Mouse (Mus musculus) hindbrain, embryonic 16.5 days (tissue): ENCODE measurements around the gene Timp1. TPM values are rescaled to one million over a fixed set of nuclear protein-coding genes. Genes with fewer than 3 reads are reported as not detected.

Experiments used
- ATAC-seq: fragments of 200-750 bp; cut with Nextera tagmentation; 2 replicates; pipeline ENCODE4 v1.8.0; 2017; ENCODE audit warnings: moderate TSS enrichment, moderate library complexity
- H3K27ac ChIP-seq: fragments of 300-500 bp; sonication (generic); 2 replicates; pipeline ENCODE4 v1.5.1; 2014; ENCODE audit warnings: low read depth, mild to moderate bottlenecking, control low read depth, low read length, moderate library complexity
- H3K27me3 ChIP-seq: fragments of 300-500 bp; sonication (generic); replicated peaks from 2 replicates; pipeline ENCODE4 v1.6.1; 2014; ENCODE audit warnings: low read length; ENCODE audit not compliant: control insufficient read depth, insufficient read depth
- H3K36me3 ChIP-seq: fragments of 300-500 bp; sonication (generic); 2 replicates; pipeline ENCODE4 v1.6.1; 2014; ENCODE audit warnings: mild to moderate bottlenecking, low read length, moderate library complexity, mixed read lengths; ENCODE audit not compliant: control insufficient read depth, insufficient read depth
- H3K4me1 ChIP-seq: fragments of 300-500 bp; sonication (generic); 2 replicates; pipeline ENCODE4 v1.6.1; 2014; ENCODE audit warnings: low read depth, low read length; ENCODE audit not compliant: control insufficient read depth, insufficient read depth
- H3K4me2 ChIP-seq: fragments of 300-500 bp; sonication (generic); 2 replicates; pipeline ENCODE4 v1.6.1; 2014; ENCODE audit warnings: mild to moderate bottlenecking, low read length, control low read depth, moderate library complexity
- H3K4me3 ChIP-seq: fragments of 300-500 bp; sonication (generic); 2 replicates; pipeline ENCODE4 v1.5.1; 2014; ENCODE audit warnings: mild to moderate bottlenecking, low read length, control low read depth, moderate library complexity
- H3K9ac ChIP-seq: fragments of 300-500 bp; sonication (generic); 2 replicates; pipeline ENCODE4 v1.6.1; 2014; ENCODE audit warnings: low read depth, mild to moderate bottlenecking, control low read depth, low read length, moderate library complexity
- H3K9me3 ChIP-seq: fragments of 300-500 bp; sonication (generic); 2 replicates; pipeline ENCODE4 v1.6.1; 2014; ENCODE audit warnings: mild to moderate bottlenecking, low read length, moderate library complexity; ENCODE audit not compliant: control insufficient read depth
- WGBS: fragments of 180-500 bp; shearing (Covaris S2); extraction: QIAGEN DNeasy Blood & Tissue Kit; methylation state at CpG from one replicate; pipeline ENCODE4 v1.1.7; 2014; 5-methylcytosine and 5-hydroxymethylcytosine counted together
- polyA plus RNA-seq: library from polyadenylated mRNA; unstranded; fragments of >200 nt; fragmentation: Nextera tagmentation; extraction: Ambion mirVana; gene quantifications from 2 replicates; pipeline ENCODE4 v1.2.1, GENCODE M21; 2015

The Timp1 gene
- polyA plus RNA-seq, 1 experiment from 2014 or later, result 3.1 TPM

- no peaks in the 10 kb centered on the region for H3K27me3 ChIP-seq
- H3K4me1 ChIP-seq, result no peaks in the 10 kb centered on the region
- no peak overlapping the region for H3K9ac ChIP-seq
- no peak overlapping the region for H3K4me2 ChIP-seq
- 83% methylated on average over 9 of the region's 9 CpGs for WGBS
- H3K27ac ChIP-seq, result no peak overlapping the region
- peaks cover 6% of the 10 kb centered on the region; the same call in 1 of the 2 replicates for H3K36me3 ChIP-seq
- no peak overlapping the region for H3K4me3 ChIP-seq
- H3K9me3 ChIP-seq, result no peaks in the 10 kb centered on the region
- ATAC-seq, result no peak
Measured at GRCm38 (mm10) chrX:20863161-20864101, 6.5 kb upstream of the Timp1 start.

GRCm38 (mm10) chrX:20868091-20868490 lies 1.9 kb upstream of the Timp1 start:
- H3K4me3 ChIP-seq, result no peak overlapping the region
- ATAC-seq, result no peak
- H3K36me3 ChIP-seq, result peaks cover under 1% of the 10 kb centered on the region; the same call in 1 of the 2 replicates
- no peak overlapping the region for H3K27ac ChIP-seq
- no peaks in the 10 kb centered on the region for H3K27me3 ChIP-seq
- WGBS, result 72% methylated on average over 4 of the region's 4 CpGs
- H3K4me2 ChIP-seq, result no peak overlapping the region
- H3K9ac ChIP-seq, result no peak overlapping the region
- no peaks in the 10 kb centered on the region for H3K9me3 ChIP-seq
- no peaks in the 10 kb centered on the region for H3K4me1 ChIP-seq

DNA sequence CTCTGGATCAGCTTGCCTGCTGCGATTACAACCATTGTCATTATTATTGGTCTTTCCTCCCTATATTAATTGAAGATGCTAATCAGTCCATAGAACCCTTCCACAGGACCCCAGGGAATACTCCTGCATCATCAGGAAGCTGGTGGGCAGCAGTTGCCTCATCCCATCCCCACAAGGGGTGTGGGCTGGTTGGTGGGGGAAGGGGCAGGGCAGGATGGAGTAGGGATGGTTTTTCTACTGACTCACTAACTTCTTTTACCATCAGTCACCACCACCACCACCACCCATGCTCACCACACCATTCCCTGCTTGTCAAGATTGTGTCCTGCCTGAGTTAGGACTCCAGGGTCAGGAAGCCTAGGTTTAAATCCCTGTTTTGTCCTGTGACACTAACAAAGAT lies 763 bp upstream of the Timp1 start:
- no peaks in the 10 kb centered on the region for H3K4me1 ChIP-seq
- H3K27ac ChIP-seq, result no peak overlapping the region
- no peak overlapping the region for H3K4me3 ChIP-seq
- H3K27me3 ChIP-seq, result no peaks in the 10 kb centered on the region
- H3K9ac ChIP-seq, result no peak overlapping the region
- no peaks in the 10 kb centered on the region for H3K36me3 ChIP-seq
- WGBS, result 60% methylated on average over 1 of the region's 1 CpGs
- H3K9me3 ChIP-seq, result no peaks in the 10 kb centered on the region
- no peak for ATAC-seq
- no peak overlapping the region for H3K4me2 ChIP-seq

GRCm38 (mm10) chrX:20872928-20873500 lies 3.0 kb downstream of the Timp1 start:
- ATAC-seq, result no peak
- no peak overlapping the region for H3K27ac ChIP-seq
- WGBS, result 23% methylated on average over 11 of the region's 11 CpGs

GRCm38 (mm10) chrX:20875241-20875640 lies 5.3 kb downstream of the Timp1 start:
- Histone ChIP-seq H3K4me3 (no peak overlapping the region), H3K27me3 (no peaks in the 10 kb centered on the region), H3K27ac (no peak overlapping the region), H3K9me3 (no peaks in the 10 kb centered on the region), H3K9ac (no peak overlapping the region), H3K4me1 (no peaks in the 10 kb centered on the region), H3K4me2 (no peak overlapping the region), H3K36me3 (no peaks in the 10 kb centered on the region)
- no peak for ATAC-seq
- WGBS, result 35% methylated on average over 3 of the region's 3 CpGs

More at GRCm38 (mm10) chrX:20872928-20873500, 3.0 kb downstream of the Timp1 start:
- no peaks in the 10 kb centered on the region for H3K9me3 ChIP-seq
- H3K9ac ChIP-seq, result no peak overlapping the region
- H3K4me1 ChIP-seq, result no peaks in the 10 kb centered on the region
- H3K36me3 ChIP-seq, result no peaks in the 10 kb centered on the region
- no peak overlapping the region for H3K4me2 ChIP-seq
- H3K4me3 ChIP-seq, result no peak overlapping the region
- H3K27me3 ChIP-seq, result no peaks in the 10 kb centered on the region

DNA sequence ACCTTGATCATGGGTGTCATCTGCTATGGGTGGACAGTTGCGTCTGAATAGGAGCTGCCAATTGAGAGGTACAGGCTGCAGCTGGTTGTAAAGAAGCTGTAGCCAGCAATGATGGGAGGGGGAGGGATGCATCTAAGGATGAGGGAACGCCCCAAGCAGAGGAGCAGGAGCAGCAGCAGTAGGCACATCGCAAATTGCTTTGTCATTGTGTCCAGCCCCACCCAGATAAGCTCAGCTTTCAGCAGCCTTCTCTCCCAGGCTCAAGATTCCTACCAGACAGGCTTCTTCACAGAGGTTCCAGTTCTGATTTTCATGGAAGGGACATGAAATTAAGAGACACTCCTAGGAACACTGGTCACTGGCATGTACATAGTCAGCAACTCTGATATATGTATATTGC lies 40.1 kb downstream of the Timp1 start:
- Histone ChIP-seq H3K9me3 (0 out of 2 replicates have a peak, but pooled peaks cover 2% of the 10 kb centered on the region), H3K27me3 (no peaks in the 10 kb centered on the region), H3K4me2 (no peak overlapping the region), H3K9ac (no peak overlapping the region), H3K4me3 (no peak overlapping the region), H3K36me3 (0 out of 2 replicates have a peak, but pooled peaks cover 2% of the 10 kb centered on the region), H3K27ac (no peak overlapping the region), H3K4me1 (no peaks in the 10 kb centered on the region)
- WGBS, result 36% methylated on average over 3 of the region's 3 CpGs
- no peak for ATAC-seq

DNA sequence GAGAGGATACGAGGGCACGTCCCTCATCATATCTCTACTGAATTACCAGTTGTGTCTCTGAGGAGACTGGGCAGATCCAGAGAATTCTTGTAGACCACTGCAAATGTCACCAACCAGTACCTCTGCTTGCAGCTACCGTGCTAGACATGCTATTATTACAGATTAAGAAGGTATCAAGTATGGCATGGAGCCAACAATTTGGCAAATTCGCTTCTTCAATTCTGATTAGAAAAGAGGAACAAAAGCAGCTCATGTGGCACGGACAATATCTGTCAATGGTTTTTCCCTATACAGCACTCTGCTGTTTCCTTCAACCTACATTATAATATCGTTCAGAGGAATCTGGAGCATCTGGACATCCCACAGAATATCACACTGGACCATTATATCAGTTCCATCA lies 43.8 kb downstream of the Timp1 start:
- no peak for ATAC-seq
- Histone ChIP-seq H3K36me3 (0 out of 2 replicates have a peak, but pooled peaks cover 2% of the 10 kb centered on the region), H3K27me3 (no peaks in the 10 kb centered on the region), H3K4me2 (no peak overlapping the region), H3K4me3 (no peak overlapping the region), H3K9me3 (no peaks in the 10 kb centered on the region), H3K27ac (no peak overlapping the region), H3K4me1 (no peaks in the 10 kb centered on the region), H3K9ac (no peak overlapping the region)
- WGBS, result 88% methylated on average over 6 of the region's 6 CpGs

DNA sequence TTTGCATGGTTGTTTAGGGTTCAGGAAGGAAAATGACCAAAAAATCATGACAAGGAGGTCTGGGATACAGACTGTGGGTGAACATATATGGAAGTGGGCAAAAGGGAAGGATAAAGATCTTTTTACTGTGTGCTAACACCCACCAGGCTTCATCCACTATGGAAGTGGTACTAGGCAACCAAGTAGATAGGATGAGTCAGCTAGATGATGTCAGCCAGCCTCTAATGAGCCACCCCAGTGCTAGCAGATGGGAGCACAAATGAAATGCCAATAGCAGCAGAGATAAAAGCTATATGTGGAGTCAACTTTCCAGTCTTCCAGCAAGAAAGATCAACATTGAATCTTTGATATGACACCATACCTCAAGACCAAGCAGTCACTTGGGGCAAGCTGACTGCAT lies 45.1 kb downstream of the Timp1 start:
- ATAC-seq, result no peak
- H3K36me3 ChIP-seq, result no peaks in the 10 kb centered on the region
- no peaks in the 10 kb centered on the region for H3K27me3 ChIP-seq
- H3K27ac ChIP-seq, result no peak overlapping the region
- H3K4me2 ChIP-seq, result no peak overlapping the region
- H3K4me3 ChIP-seq, result no peak overlapping the region
- no peaks in the 10 kb centered on the region for H3K4me1 ChIP-seq
- H3K9me3 ChIP-seq, result no peaks in the 10 kb centered on the region
- no peak overlapping the region for H3K9ac ChIP-seq

GRCm38 (mm10) chrX:20920249-20920843 lies 50.4 kb downstream of the Timp1 start:
- no peaks in the 10 kb centered on the region for H3K4me1 ChIP-seq
- H3K9me3 ChIP-seq, result no peaks in the 10 kb centered on the region; the same call in 1 of the 2 replicates
- H3K27ac ChIP-seq, result peak overlapping the region; percentile 84
- no peaks in the 10 kb centered on the region for H3K27me3 ChIP-seq
- ATAC-seq, result peak; percentile 46
- peak overlapping the region; percentile 63 for H3K4me3 ChIP-seq
- H3K36me3 ChIP-seq, result no peaks in the 10 kb centered on the region
- peak overlapping the region; percentile 51 for H3K4me2 ChIP-seq
- H3K9ac ChIP-seq, result peak overlapping the region; percentile 77
- WGBS, result 17% methylated on average over 36 of the region's 49 CpGs
